13 mouse cellular contexts compared by ENCODE assay signal in the genomic region with DNA sequence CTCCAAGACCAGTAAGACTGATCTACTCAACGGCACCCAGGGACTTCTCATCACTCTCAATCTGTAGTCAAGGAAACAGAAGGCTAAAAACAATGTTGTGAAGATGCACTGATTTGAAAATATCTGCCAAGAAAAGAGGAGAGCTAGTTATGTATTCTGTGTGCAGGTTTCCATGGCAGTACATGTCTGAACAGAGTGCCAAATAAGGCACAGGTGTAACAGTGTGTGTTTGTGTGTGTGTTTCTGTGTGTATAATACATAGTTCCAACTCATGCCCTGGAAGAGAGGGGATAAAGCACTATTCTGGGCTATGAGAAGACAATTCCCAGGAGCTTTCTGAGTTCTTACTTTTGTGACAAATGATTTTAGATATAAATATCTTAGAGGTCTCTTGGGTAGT.
"Had no signal": no experiment of that assay in that cellular context is flagged by ENCODE, and none has a peak within 500 bp of the region (broad histone marks: within the 10 kb centered on the region; RNA-seq: fewer than 3 reads in every experiment).

No protein-coding gene starts in this region.

- DNase-seq: kidney, adult 8-10 months; kidney, postnatal 25 days; lung, adult 2 months; lung, postnatal 36 days; thymus, postnatal 4 days had no signal

- ATAC-seq: intestine, postnatal 0 days; lung, postnatal 0 days had no signal

- H3K27ac ChIP-seq: limb, embryonic 10.5 days; liver, embryonic 15.5 days; midbrain, embryonic 10.5 days; neural tube, embryonic 15.5 days had no signal

- H3K4me1 ChIP-seq: limb, embryonic 10.5 days; liver, embryonic 15.5 days; midbrain, embryonic 10.5 days; neural tube, embryonic 15.5 days had no signal

- H3K4me2 ChIP-seq: liver, embryonic 11.5 days; liver, embryonic 15.5 days; neural tube, embryonic 15.5 days had no signal

- H3K9me3 ChIP-seq: limb, embryonic 10.5 days; liver, embryonic 15.5 days; midbrain, embryonic 10.5 days; neural tube, embryonic 15.5 days had no signal

- H3K9ac ChIP-seq: liver, embryonic 15.5 days; neural tube, embryonic 15.5 days had no signal

- H3K4me3 ChIP-seq: limb, embryonic 10.5 days; liver, embryonic 15.5 days; midbrain, embryonic 10.5 days; myocyte; neural tube, embryonic 15.5 days had no signal

- H3K27me3 ChIP-seq: liver, embryonic 15.5 days; neural tube, embryonic 15.5 days had no signal

- H3K36me3 ChIP-seq: limb, embryonic 10.5 days; liver, embryonic 15.5 days; midbrain, embryonic 10.5 days; neural tube, embryonic 15.5 days had no signal
